Mouse (Mus musculus): ENCODE measurements around the gene Cst9. TPM values are rescaled to one million over a fixed set of nuclear protein-coding genes. Genes with fewer than 3 reads are reported as not detected.

Cst9 gene
- total and polyA plus RNA-seq, 3 experiments: not detected

- no peaks in the 10 kb centered on the region for H3K9me3 ChIP-seq (replicated peaks; ENCODE audit: insufficient read depth, low read length)
- H3K79me2 ChIP-seq (ENCODE audit: control insufficient read depth, insufficient read depth, low read length, poor library complexity): no peaks in the 10 kb centered on the region
- no peak overlapping the region for H3K27ac ChIP-seq (ENCODE audit: control insufficient read depth, low read depth, low read length)
- TF ChIP-seq MAFK (IDR thresholded peaks at IDR 0.05; ENCODE audit: borderline replicate concordance, low read depth, low read length): no peak
- TF ChIP-seq CTCF (IDR thresholded peaks at IDR 0.05 in 2 of 3, conservative IDR thresholded peaks at IDR 0.05 in 1 of 3; ENCODE audit: control insufficient read depth in 1 of 3, insufficient read depth in 1 of 3, low read depth in 2 of 3, low read length in 3 of 3, poor library complexity in 1 of 3, severe bottlenecking in 1 of 3): peak; percentile 51 to 75 (median 71)
- peak; percentile 85 for TF ChIP-seq RAD21 (IDR thresholded peaks at IDR 0.05; ENCODE audit: low read depth, low read length)
- no peak for TF ChIP-seq HCFC1 (IDR thresholded peaks at IDR 0.05; ENCODE audit: low read depth, low read length)
- 0 out of 2 replicates have a peak, but pooled peaks have one; percentile 3 for TF ChIP-seq GATA1 (IDR thresholded peaks at IDR 0.05; ENCODE audit: low read depth, low read length)
- peak; percentile 77 for TF ChIP-seq SMC3 (IDR thresholded peaks at IDR 0.05; ENCODE audit: low read depth, low read length)
- TF ChIP-seq EP300 (IDR thresholded peaks at IDR 0.05; ENCODE audit: low read depth in 1 of 2, low read length in 2 of 2): 0 out of 4 replicates have a peak, but pooled peaks of 1 of the 2 experiments have one; percentile 3
- no peak for TF ChIP-seq ZMIZ1 (IDR thresholded peaks at IDR 0.05; ENCODE audit: low read depth, low read length)
- TF ChIP-seq ZC3H11A (IDR thresholded peaks at IDR 0.05; ENCODE audit: low read depth, low read length): peak; percentile 72
- no peak for TF ChIP-seq RCOR1 (IDR thresholded peaks at IDR 0.05; ENCODE audit: low read depth, low read length)
- peak; percentile 77 for DNase-seq (ENCODE audit: low read depth, low spot score)
- H3K4me3 ChIP-seq (ENCODE audit: control insufficient read depth in 1 of 2, insufficient read depth in 1 of 2, low read depth in 2 of 2, low read length in 2 of 2): no peak overlapping the region
- H3K36me3 ChIP-seq (ENCODE audit: control insufficient read depth in 1 of 2, insufficient read depth in 2 of 2, low read length in 2 of 2): no peaks in the 10 kb centered on the region
- no peaks in the 10 kb centered on the region for H3K4me1 ChIP-seq (ENCODE audit: control insufficient read depth in 1 of 2, insufficient read depth in 2 of 2, low read length in 2 of 2)
- no peaks in the 10 kb centered on the region; a peak in 1 of 4 replicates for H3K27me3 ChIP-seq (ENCODE audit: control insufficient read depth in 1 of 2, insufficient read depth in 2 of 2, low read length in 2 of 2)
- H3K9ac ChIP-seq (ENCODE audit: control insufficient read depth, low read depth, low read length, poor library complexity, severe bottlenecking): no peak overlapping the region
Observed at GRCm38 (mm10) chr2:148851116-148851906, 16.4 kb downstream of the Cst9 start.

DNA sequence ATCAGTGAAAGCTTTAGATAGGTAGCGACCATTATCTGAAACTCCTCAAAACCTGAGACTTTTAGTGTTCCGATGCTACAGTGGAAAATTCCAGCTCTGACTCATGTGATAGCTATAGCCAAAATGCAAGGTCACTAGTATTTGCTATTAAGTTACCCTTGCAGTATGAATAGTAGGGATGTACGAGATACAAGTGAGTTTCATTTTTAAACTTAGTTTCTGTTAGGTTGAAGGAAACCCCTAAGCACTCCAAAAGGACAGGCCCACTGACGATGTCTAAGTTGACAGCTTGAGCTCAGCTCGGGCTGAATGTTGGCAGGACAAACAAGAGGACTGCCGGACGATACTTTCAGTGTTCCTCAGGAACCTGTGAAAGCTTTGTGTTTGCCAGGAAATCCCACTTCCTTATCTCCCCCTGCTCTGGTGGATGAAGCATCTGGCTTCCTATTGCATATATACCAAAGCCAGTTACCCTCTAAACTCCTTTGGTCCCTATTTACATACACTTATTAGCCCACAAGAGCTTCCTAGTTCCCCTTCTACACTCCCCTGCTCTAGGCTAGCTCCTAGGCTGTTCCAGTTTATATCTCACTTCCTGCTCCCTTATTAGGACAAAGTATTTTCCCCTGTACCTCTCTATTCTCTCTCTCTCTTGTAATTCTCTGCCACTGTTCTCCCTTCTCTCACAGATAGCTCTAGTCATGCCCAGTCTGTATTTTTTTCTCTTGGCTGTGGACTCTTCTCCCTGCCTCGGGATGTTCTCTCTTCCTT is 21.9 kb downstream of the Cst9 start:
- no peak for TF ChIP-seq SIN3A (IDR thresholded peaks at IDR 0.05; ENCODE audit: low read length)
- no peak for TF ChIP-seq NRF1 (IDR thresholded peaks at IDR 0.05; ENCODE audit: insufficient read depth, low read depth, low read length, poor library complexity, severe bottlenecking)
- no peak for TF ChIP-seq MAFK (IDR thresholded peaks at IDR 0.05; ENCODE audit: borderline replicate concordance, low read depth, low read length)
- no peak for TF ChIP-seq HCFC1 (IDR thresholded peaks at IDR 0.05; ENCODE audit: low read depth, low read length)
- TF ChIP-seq UBTF (IDR thresholded peaks at IDR 0.05; ENCODE audit: borderline replicate concordance, insufficient read depth, low read depth, low read length): no peak
- no peak for TF ChIP-seq GATA1 (IDR thresholded peaks at IDR 0.05; ENCODE audit: low read depth, low read length)
- no peak for TF ChIP-seq USF1 (IDR thresholded peaks at IDR 0.05; ENCODE audit: low read depth, low read length)
- TF ChIP-seq CHD2 (IDR thresholded peaks at IDR 0.05; ENCODE audit: low read length): no peak
- TF ChIP-seq MEF2A (IDR thresholded peaks at IDR 0.05; ENCODE audit: extremely low read depth, insufficient replicate concordance, low read depth, low read length, poor library complexity, severe bottlenecking): no peak
- TF ChIP-seq ZKSCAN1 (IDR thresholded peaks at IDR 0.05; ENCODE audit: low read depth, low read length): no peak
- TF ChIP-seq MAX (IDR thresholded peaks at IDR 0.05; ENCODE audit: low read length): no peak
- no peak for TF ChIP-seq TAL1 (IDR thresholded peaks at IDR 0.05; ENCODE audit: low read length)
- no peak for TF ChIP-seq MYB (IDR thresholded peaks at IDR 0.05; ENCODE audit: low read depth, low read length)
- Histone ChIP-seq H3K4me3 (ENCODE audit: control insufficient read depth in 1 of 2, insufficient read depth in 1 of 2, low read depth in 2 of 2, low read length in 2 of 2) (peak overlapping the region; percentile 22 to 26; a peak in 2 of 4 replicates), H3K36me3 (ENCODE audit: control insufficient read depth in 1 of 2, insufficient read depth in 2 of 2, low read length in 2 of 2) (no peaks in the 10 kb centered on the region), H3K9ac (ENCODE audit: control insufficient read depth, low read depth, low read length, poor library complexity, severe bottlenecking) (no peak overlapping the region), H3K27ac (ENCODE audit: control insufficient read depth, low read depth, low read length) (no peak overlapping the region), H3K79me2 (ENCODE audit: control insufficient read depth, insufficient read depth, low read length, poor library complexity) (no peaks in the 10 kb centered on the region), H3K9me3 (replicated peaks; ENCODE audit: insufficient read depth, low read length) (no peaks in the 10 kb centered on the region), H3K27me3 (ENCODE audit: control insufficient read depth in 1 of 2, insufficient read depth in 2 of 2, low read length in 2 of 2) (no peaks in the 10 kb centered on the region; a peak in 1 of 4 replicates), H3K4me1 (ENCODE audit: control insufficient read depth in 1 of 2, insufficient read depth in 2 of 2, low read length in 2 of 2) (peaks cover 0 to 3% of the 10 kb centered on the region in 2 experiments; a peak in 1 of 4 replicates)
- DNase-seq (ENCODE audit: low read depth, low spot score): peak; percentile 19
